In genomic region chr2:31371396-31371795, GRCm38 (mm10) we compare ENCODE assay signal across 15 mouse cellular contexts. TPM values are rescaled to one million over a fixed set of nuclear protein-coding genes. Genes with fewer than 3 reads are reported as not detected.
DNase-seq lines count a peak whose midpoint lies in the region; ATAC-seq and TF ChIP-seq lines count a peak whose summit lies in the region.
"Had no signal": no experiment of that assay in that cellular context is flagged by ENCODE, and none has a peak within 500 bp of the region (broad histone marks: within the 10 kb centered on the region; RNA-seq: fewer than 3 reads in every experiment).

No protein-coding gene starts in this region.

- H3K36me3 ChIP-seq in heart, embryonic 12.5 days: no peaks in the 10 kb centered on the region
- H3K36me3 ChIP-seq: intestine, embryonic 15.5 days; midbrain, embryonic 15.5 days; neural tube, embryonic 12.5 days had no signal

- ATAC-seq in heart, embryonic 12.5 days (ENCODE audit: insufficient number of reproducible peaks, low FRiP score): no peak
- ATAC-seq: intestine, embryonic 15.5 days; midbrain, embryonic 15.5 days had no signal

- 82% methylated on average over 9 of the region's 9 CpGs for WGBS in heart, embryonic 12.5 days

- H3K4me3 ChIP-seq in heart, embryonic 12.5 days: no peak overlapping the region
- no peak overlapping the region for H3K4me3 ChIP-seq in gastrocnemius, adult 2 months
- H3K4me3 ChIP-seq: intestine, embryonic 15.5 days; midbrain, embryonic 15.5 days; neural tube, embryonic 12.5 days had no signal

- intact Hi-C loops in gastrocnemius, adult 2 months (cut with DNase I): no loop called here
- intact Hi-C loops in heart, postnatal 25 days (cut with DNase I): no loop called here

- peak; percentile 58 to 79 for DNase-seq in heart, adult 18-20 months
- DNase-seq in gastrocnemius, adult 2 months: peak; percentile 79
- DNase-seq in heart, postnatal 25 days (ENCODE audit: low spot score): peak; percentile 56
- peak; percentile 8 to 31 for DNase-seq in kidney, postnatal 36 days
- no peak for DNase-seq in adrenal gland, postnatal 25 days
- no peak for DNase-seq in adipocyte (ENCODE audit: low spot score)
- DNase-seq in thymus, adult 18-20 months: no peak
- DNase-seq: cerebellum, adult 11 months; embryo, embryonic 11 days; right cerebral cortex, adult 18-20 months had no signal

- no peak for TF ChIP-seq CTCF in gastrocnemius, adult 2 months (IDR thresholded peaks at IDR 0.05)

- H3K4me1 ChIP-seq in heart, embryonic 12.5 days (replicated peaks): no peaks in the 10 kb centered on the region
- H3K4me1 ChIP-seq: intestine, embryonic 15.5 days; midbrain, embryonic 15.5 days had no signal

- no peak overlapping the region for H3K4me2 ChIP-seq in heart, embryonic 12.5 days
- H3K4me2 ChIP-seq: intestine, embryonic 15.5 days; midbrain, embryonic 15.5 days; neural tube, embryonic 12.5 days had no signal

- H3K27me3 ChIP-seq in heart, embryonic 12.5 days (replicated peaks): peaks cover 17% of the 10 kb centered on the region
- H3K27me3 ChIP-seq: intestine, embryonic 15.5 days; midbrain, embryonic 15.5 days had no signal

- H3K9ac ChIP-seq in heart, embryonic 12.5 days: no peak overlapping the region
- H3K9ac ChIP-seq: intestine, embryonic 15.5 days; midbrain, embryonic 15.5 days; neural tube, embryonic 12.5 days had no signal

- no peak overlapping the region for H3K27ac ChIP-seq in heart, embryonic 12.5 days (ENCODE audit: poor library complexity, severe bottlenecking)
- peak overlapping the region; percentile 66 for H3K27ac ChIP-seq in gastrocnemius, adult 2 months
- H3K27ac ChIP-seq: intestine, embryonic 15.5 days; midbrain, embryonic 15.5 days; neural tube, embryonic 12.5 days had no signal

- peaks cover 7% of the 10 kb centered on the region; the same call in 1 of the 2 replicates for H3K9me3 ChIP-seq in heart, embryonic 12.5 days (replicated peaks)
- H3K9me3 ChIP-seq: intestine, embryonic 15.5 days; midbrain, embryonic 15.5 days had no signal

RNA-seq across cellular contexts. Expression of gene Hmcn2, which starts 57.2 kb away (rescaled TPM):
- 1 to 10 TPM; 6.1 to 7.3 TPM for total RNA-seq in heart, adult 18-20 months (2021)
- 0.42 and 0.49 TPM in 2 replicates for polyA plus RNA-seq in heart, embryonic 12.5 days (2016; fragmentation: Nextera tagmentation; extraction: Ambion mirVana)
- 10 to 100 TPM; 21.6 to 36.8 TPM for total RNA-seq in gastrocnemius, adult 2 months (2021)
- 10 to 100 TPM; 13.2 to 14.5 TPM for total RNA-seq in heart, postnatal 25 days (2021)
- 0.76 and 1.9 TPM in 2 replicates for total RNA-seq in adrenal gland, postnatal 25 days (2021)
- total RNA-seq: hematopoietic stem cell, adult 5-6 weeks had no signal

Comparison
In these comparisons a context has a peak if more than half of its experiments do, and no peak if none do; other contexts are left out.
1. DNase-seq: peak in heart, adult 18-20 months (2 of 2), gastrocnemius, adult 2 months (single experiment), heart, postnatal 25 days (single experiment) and kidney, postnatal 36 days (2 of 2); none in adrenal gland, postnatal 25 days (single experiment), adipocyte (single experiment) and thymus, adult 18-20 months (0 of 2).